Mouse (Mus musculus) embryonic fibroblast, embryonic 13.5 days (primary cell): ENCODE measurements around the gene Ces4a.

Source experiments
- CTCF ChIP-seq: IDR thresholded peaks from 2 replicates; pipeline ENCODE4 v1.5.1; 2011; ENCODE audit warnings: mild to moderate bottlenecking, control low read depth, low read length, moderate library complexity, borderline replicate concordance; ENCODE audit not compliant: insufficient read depth
- POLR2A ChIP-seq: IDR thresholded peaks from 2 replicates; pipeline ENCODE4 v1.6.1; 2011; ENCODE audit warnings: low read depth, mild to moderate bottlenecking, control low read depth, low read length, moderate library complexity

DNA sequence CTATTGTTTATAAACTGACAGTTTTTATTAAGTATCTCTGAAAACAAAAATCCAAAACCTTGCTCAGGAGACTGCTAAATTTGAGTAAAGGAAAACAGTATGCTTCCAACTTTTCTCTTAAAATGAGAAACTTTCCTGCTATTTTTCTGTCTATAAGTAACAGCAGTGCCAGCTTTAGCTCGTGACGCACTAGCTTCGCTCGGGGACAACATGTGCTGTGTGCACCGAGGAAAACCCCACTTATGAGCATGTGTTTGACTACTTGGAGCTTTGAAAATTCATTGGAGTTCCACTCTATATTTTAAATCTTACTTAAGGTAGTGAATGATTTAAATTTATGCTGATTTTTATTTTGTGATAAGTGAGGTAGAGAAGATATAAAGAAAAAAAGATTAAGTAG lies 60.6 kb downstream of the Ces4a start:
- no peak for TF ChIP-seq CTCF
- no peak for TF ChIP-seq POLR2A
